Mouse (Mus musculus) hindbrain, embryonic 12.5 days (tissue): Measurements from ENCODE around the gene Tarbp2. TPM values are rescaled to one million over a fixed set of nuclear protein-coding genes. Genes with fewer than 3 reads are reported as not detected.

ENCODE experiments used
- ATAC-seq: fragments of 200-750 bp; cut with Nextera tagmentation; 2 replicates; pipeline ENCODE4 v1.8.0; 2017; ENCODE audit warnings: moderate TSS enrichment; ENCODE audit not compliant: low FRiP score
- H3K27ac ChIP-seq: fragments of 300-500 bp; sonication (generic); 2 replicates; pipeline ENCODE4 v1.5.1; 2016; ENCODE audit warnings: mild to moderate bottlenecking
- H3K27me3 ChIP-seq: fragments of 300-500 bp; sonication (generic); 2 replicates; pipeline ENCODE4 v1.6.1; 2016; ENCODE audit warnings: mild to moderate bottlenecking
- H3K36me3 ChIP-seq: fragments of 300-500 bp; sonication (generic); 2 replicates; pipeline ENCODE4 v1.6.1; 2016; ENCODE audit warnings: mild to moderate bottlenecking
- H3K4me1 ChIP-seq: fragments of 300-500 bp; sonication (generic); 2 replicates; pipeline ENCODE4 v1.6.1; 2016
- H3K4me2 ChIP-seq: fragments of 300-500 bp; sonication (generic); replicated peaks from 2 replicates; pipeline ENCODE4 v1.6.1; 2016; ENCODE audit warnings: mild to moderate bottlenecking
- H3K4me3 ChIP-seq: fragments of 300-500 bp; sonication (generic); 2 replicates; pipeline ENCODE4 v1.5.1; 2016; ENCODE audit warnings: mild to moderate bottlenecking
- H3K9ac ChIP-seq: fragments of 300-500 bp; sonication (generic); 2 replicates; pipeline ENCODE4 v1.6.1; 2016; ENCODE audit warnings: mild to moderate bottlenecking, moderate library complexity
- H3K9me3 ChIP-seq: fragments of 300-500 bp; sonication (generic); replicated peaks from 2 replicates; pipeline ENCODE4 v1.6.1; 2016; ENCODE audit warnings: mild to moderate bottlenecking
- WGBS: fragments of 180-500 bp; shearing (Covaris S2); methylation state at CpG from one replicate; pipeline ENCODE4 v1.1.7; 2016; 5-methylcytosine and 5-hydroxymethylcytosine counted together
- polyA plus RNA-seq: library from polyadenylated mRNA; unstranded; fragments of >200 nt; fragmentation: Nextera tagmentation; extraction: Ambion mirVana; gene quantifications from 2 replicates; pipeline ENCODE4 v1.2.1, GENCODE M21; 2016

Gene Tarbp2
- polyA plus RNA-seq, 1 experiment from 2014 or later: 94.0 TPM

- no peaks in the 10 kb centered on the region for H3K9me3 ChIP-seq
- ATAC-seq: no peak
- no peak overlapping the region for H3K27ac ChIP-seq
Observed at GRCm38 (mm10) chr15:102532106-102532900, 14.3 kb downstream of the Tarbp2 start.

GRCm38 (mm10) chr15:102533926-102534325 is 15.9 kb downstream of the Tarbp2 start:
- no peaks in the 10 kb centered on the region for H3K27me3 ChIP-seq
- ATAC-seq: no peak
- no peak overlapping the region for H3K4me2 ChIP-seq
- H3K27ac ChIP-seq: no peak overlapping the region
- H3K9me3 ChIP-seq: no peaks in the 10 kb centered on the region
- no peak overlapping the region for H3K4me3 ChIP-seq
- peaks cover 62% of the 10 kb centered on the region for H3K36me3 ChIP-seq
- no peaks in the 10 kb centered on the region for H3K4me1 ChIP-seq
- 95% methylated on average over 7 of the region's 7 CpGs for WGBS
- H3K9ac ChIP-seq: no peak overlapping the region

More at GRCm38 (mm10) chr15:102532106-102532900, 14.3 kb downstream of the Tarbp2 start:
- no peak overlapping the region for H3K4me3 ChIP-seq
- H3K27me3 ChIP-seq: no peaks in the 10 kb centered on the region
- H3K36me3 ChIP-seq: peaks cover 66% of the 10 kb centered on the region
- no peak overlapping the region for H3K9ac ChIP-seq
- no peak overlapping the region for H3K4me2 ChIP-seq
- no peaks in the 10 kb centered on the region for H3K4me1 ChIP-seq
- WGBS: 88% methylated on average over 3 of the region's 3 CpGs

- no peak for ATAC-seq
- Histone ChIP-seq H3K9me3 (no peaks in the 10 kb centered on the region), H3K4me2 (no peak overlapping the region), H3K27me3 (no peaks in the 10 kb centered on the region), H3K27ac (no peak overlapping the region), H3K4me3 (no peak overlapping the region), H3K9ac (no peak overlapping the region), H3K4me1 (no peaks in the 10 kb centered on the region), H3K36me3 (peaks cover 46% of the 10 kb centered on the region)
- 92% methylated on average over 4 of the region's 4 CpGs for WGBS
Observed at GRCm38 (mm10) chr15:102544801-102545200, 26.8 kb downstream of the Tarbp2 start.

GRCm38 (mm10) chr15:102546246-102546645 is 28.3 kb downstream of the Tarbp2 start:
- H3K4me3 ChIP-seq: no peak overlapping the region
- H3K27ac ChIP-seq: no peak overlapping the region
- H3K4me2 ChIP-seq: no peak overlapping the region
- no peak for ATAC-seq
- no peaks in the 10 kb centered on the region for H3K9me3 ChIP-seq
- no peak overlapping the region for H3K9ac ChIP-seq
- H3K36me3 ChIP-seq: peaks cover 35% of the 10 kb centered on the region
- WGBS: 95% methylated on average over 3 of the region's 3 CpGs
- H3K27me3 ChIP-seq: no peaks in the 10 kb centered on the region
- H3K4me1 ChIP-seq: no peaks in the 10 kb centered on the region

GRCm38 (mm10) chr15:102546677-102547427 is 28.9 kb downstream of the Tarbp2 start:
- WGBS: 79% methylated on average over 3 of the region's 3 CpGs

GRCm38 (mm10) chr15:102547478-102547877 is 29.5 kb downstream of the Tarbp2 start:
- no peaks in the 10 kb centered on the region for H3K4me1 ChIP-seq
- no peaks in the 10 kb centered on the region for H3K27me3 ChIP-seq
- no peak for ATAC-seq
- no peak overlapping the region for H3K9ac ChIP-seq
- H3K4me2 ChIP-seq: no peak overlapping the region
- 93% methylated on average over 3 of the region's 3 CpGs for WGBS
- peaks cover 42% of the 10 kb centered on the region for H3K36me3 ChIP-seq
- no peak overlapping the region for H3K27ac ChIP-seq
- H3K4me3 ChIP-seq: no peak overlapping the region
- no peaks in the 10 kb centered on the region for H3K9me3 ChIP-seq

More at GRCm38 (mm10) chr15:102546677-102547427, 28.9 kb downstream of the Tarbp2 start:
- Histone ChIP-seq H3K27me3 (no peaks in the 10 kb centered on the region), H3K36me3 (peaks cover 36% of the 10 kb centered on the region), H3K4me3 (no peak overlapping the region), H3K4me2 (no peak overlapping the region), H3K27ac (no peak overlapping the region), H3K4me1 (no peaks in the 10 kb centered on the region), H3K9ac (no peak overlapping the region), H3K9me3 (no peaks in the 10 kb centered on the region)
- ATAC-seq: no peak

GRCm38 (mm10) chr15:102552599-102552998 is 34.6 kb downstream of the Tarbp2 start:
- H3K36me3 ChIP-seq: peaks cover 47% of the 10 kb centered on the region
- H3K9me3 ChIP-seq: no peaks in the 10 kb centered on the region
- H3K4me3 ChIP-seq: no peak overlapping the region
- no peaks in the 10 kb centered on the region for H3K4me1 ChIP-seq
- H3K4me2 ChIP-seq: no peak overlapping the region
- no peaks in the 10 kb centered on the region for H3K27me3 ChIP-seq
- WGBS: 95% methylated on average over 5 of the region's 5 CpGs
- no peak overlapping the region for H3K27ac ChIP-seq
- no peak for ATAC-seq
- H3K9ac ChIP-seq: no peak overlapping the region

GRCm38 (mm10) chr15:102555581-102555980 is 37.6 kb downstream of the Tarbp2 start:
- WGBS: 98% methylated on average over 1 of the region's 1 CpGs
- Histone ChIP-seq H3K27ac (no peak overlapping the region), H3K27me3 (no peaks in the 10 kb centered on the region), H3K36me3 (peaks cover 37% of the 10 kb centered on the region), H3K4me1 (no peaks in the 10 kb centered on the region), H3K9ac (no peak overlapping the region), H3K4me2 (no peak overlapping the region), H3K4me3 (no peak overlapping the region), H3K9me3 (no peaks in the 10 kb centered on the region)
- ATAC-seq: no peak

GRCm38 (mm10) chr15:102557580-102557979 is 39.6 kb downstream of the Tarbp2 start:
- no peak overlapping the region for H3K4me2 ChIP-seq
- H3K36me3 ChIP-seq: peaks cover 27% of the 10 kb centered on the region
- no peak overlapping the region for H3K27ac ChIP-seq
- H3K4me3 ChIP-seq: no peak overlapping the region
- H3K9ac ChIP-seq: no peak overlapping the region
- no peaks in the 10 kb centered on the region for H3K27me3 ChIP-seq
- no peaks in the 10 kb centered on the region for H3K9me3 ChIP-seq
- no peaks in the 10 kb centered on the region for H3K4me1 ChIP-seq
- ATAC-seq: no peak

GRCm38 (mm10) chr15:102562491-102562890 is 44.5 kb downstream of the Tarbp2 start:
- 90% methylated on average over 1 of the region's 1 CpGs for WGBS
- ATAC-seq: no peak
- Histone ChIP-seq H3K4me3 (no peak overlapping the region), H3K9me3 (no peaks in the 10 kb centered on the region), H3K4me1 (no peaks in the 10 kb centered on the region), H3K27me3 (no peaks in the 10 kb centered on the region), H3K27ac (no peak overlapping the region), H3K4me2 (no peak overlapping the region), H3K9ac (no peak overlapping the region), H3K36me3 (peaks cover 5% of the 10 kb centered on the region; the same call in 1 of the 2 replicates)

GRCm38 (mm10) chr15:102563061-102563460 is 45.1 kb downstream of the Tarbp2 start:
- Histone ChIP-seq H3K27me3 (no peaks in the 10 kb centered on the region), H3K9me3 (no peaks in the 10 kb centered on the region)
- 90% methylated on average over 3 of the region's 3 CpGs for WGBS

GRCm38 (mm10) chr15:102563681-102564080 is 45.7 kb downstream of the Tarbp2 start:
- no peak for ATAC-seq
- Histone ChIP-seq H3K4me2 (no peak overlapping the region), H3K36me3 (peaks cover 5% of the 10 kb centered on the region; the same call in 1 of the 2 replicates), H3K27ac (no peak overlapping the region), H3K9ac (no peak overlapping the region), H3K27me3 (no peaks in the 10 kb centered on the region), H3K4me1 (no peaks in the 10 kb centered on the region), H3K9me3 (no peaks in the 10 kb centered on the region), H3K4me3 (no peak overlapping the region)
- WGBS: 89% methylated on average over 5 of the region's 5 CpGs

More at GRCm38 (mm10) chr15:102563061-102563460, 45.1 kb downstream of the Tarbp2 start:
- H3K4me2 ChIP-seq: no peak overlapping the region
- H3K4me1 ChIP-seq: no peaks in the 10 kb centered on the region
- no peak for ATAC-seq
- no peak overlapping the region for H3K4me3 ChIP-seq
- H3K27ac ChIP-seq: no peak overlapping the region
- peaks cover 5% of the 10 kb centered on the region; the same call in 1 of the 2 replicates for H3K36me3 ChIP-seq
- H3K9ac ChIP-seq: no peak overlapping the region
